Mouse (Mus musculus) G1E (cell line): ENCODE results near the gene Thsd4.

Source experiments
- CTCF ChIP-seq: IDR thresholded peaks from 2 replicates; pipeline ENCODE4 v1.5.1; 2012; ENCODE audit warnings: low read depth, low read length, inconsistent platforms, mixed read lengths
- TAL1 ChIP-seq: conservative IDR thresholded peaks from 2 replicates; pipeline ENCODE4 v1.6.1; 2012; ENCODE audit warnings: low read depth, low read length, inconsistent platforms, mixed read lengths

DNA sequence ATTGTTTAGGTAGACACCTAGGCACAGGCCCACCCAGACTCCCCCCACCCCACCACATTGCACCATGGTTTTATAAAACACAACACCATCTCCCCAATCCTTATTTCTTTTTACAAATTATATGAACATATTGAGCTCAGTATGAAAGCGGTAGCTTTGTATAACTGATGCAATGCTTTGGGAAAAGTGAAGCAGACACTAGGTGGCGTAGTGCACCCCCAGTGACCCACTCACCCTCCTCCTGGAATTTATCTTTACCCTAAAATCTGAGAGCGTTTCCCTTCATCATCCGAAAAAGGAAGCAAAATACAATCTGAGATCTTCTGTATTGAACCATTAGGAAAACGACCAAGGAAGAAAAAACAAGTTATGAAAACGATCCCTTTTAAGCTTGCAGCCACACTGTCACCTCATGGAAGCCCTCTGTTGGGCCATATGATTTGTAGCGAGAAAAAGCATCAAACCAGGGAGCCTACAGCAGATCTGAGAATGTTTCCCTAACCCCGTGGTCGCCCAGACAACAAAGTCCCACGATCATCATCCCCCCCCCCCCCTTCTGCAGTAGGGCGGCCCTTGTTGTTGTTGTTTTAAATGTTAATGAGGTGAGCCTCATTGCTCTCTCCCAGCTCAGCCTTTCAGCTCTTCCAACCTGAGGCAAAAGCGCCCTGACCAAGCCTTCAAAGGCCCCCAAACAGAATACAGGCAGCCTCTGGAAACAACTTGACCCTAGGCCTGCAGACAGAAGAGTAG, 246.3 kb downstream of the Thsd4 start:
- TF ChIP-seq CTCF (no peak), TAL1 (no peak)
